Mouse (Mus musculus): Measurements from ENCODE around the gene Ltb. TPM values are rescaled to one million over a fixed set of nuclear protein-coding genes. Genes with fewer than 3 reads are reported as not detected.
A peak's percentile ranks its signal among the peaks of the same experiment; 100 is the strongest.

The Ltb gene
- polyA plus RNA-seq, 1 experiment = 358 TPM

DNA sequence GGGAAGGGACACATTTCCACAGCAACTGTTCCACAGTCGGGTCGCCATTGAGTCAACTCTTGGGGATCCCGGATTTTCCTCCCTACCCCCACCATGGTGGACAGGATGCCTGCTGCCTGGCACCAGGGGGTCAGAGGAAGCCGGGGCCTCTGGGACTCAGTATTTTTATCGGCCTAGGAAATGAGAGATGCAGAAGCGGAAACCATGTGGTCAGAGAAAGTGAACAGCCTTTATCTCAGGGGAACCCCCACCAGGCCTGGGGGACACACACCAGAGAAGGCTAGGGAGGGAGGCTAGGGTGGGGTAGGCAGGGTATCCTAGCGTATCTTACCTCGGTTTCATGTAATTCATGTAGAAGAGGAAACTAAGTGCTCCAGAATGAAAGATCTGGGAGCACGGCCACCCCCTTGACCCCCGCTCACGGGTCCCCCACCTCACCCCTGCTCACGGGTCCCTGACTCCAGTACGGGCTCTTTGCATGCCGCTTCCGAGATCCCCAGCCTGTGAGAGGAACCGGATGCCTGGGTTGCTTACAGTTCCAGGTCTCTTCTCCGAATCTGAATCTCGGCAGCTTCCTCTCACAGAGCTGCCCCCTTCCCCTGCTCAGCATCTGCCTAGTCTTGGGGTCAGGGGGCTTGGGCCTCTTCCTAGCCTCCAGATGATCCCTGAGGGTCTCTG, 24.4 kb downstream of the Ltb start:
- H3K4me3 ChIP-seq (ENCODE audit: control insufficient read depth, insufficient read depth, low read length) = no peak overlapping the region
- H3K27ac ChIP-seq (ENCODE audit: control insufficient read depth, insufficient read depth, low read length) = no peak overlapping the region
- DNase-seq = no peak
- H3K27me3 ChIP-seq (ENCODE audit: control insufficient read depth, insufficient read depth, low read length) = no peaks in the 10 kb centered on the region
- TF ChIP-seq CTCF (IDR thresholded peaks at IDR 0.05; ENCODE audit: borderline replicate concordance, control insufficient read depth, extremely low read depth, insufficient read depth, low read length, poor library complexity) (no peak), POLR2A (IDR thresholded peaks at IDR 0.05; ENCODE audit: control insufficient read depth, extremely low read depth, insufficient read depth, low read length, poor library complexity) (no peak)
- 14% methylated on average over 18 of the region's 18 CpGs for WGBS
- H3K36me3 ChIP-seq (ENCODE audit: control insufficient read depth, insufficient read depth, low read length) = no peaks in the 10 kb centered on the region
- peaks cover 57% of the 10 kb centered on the region for H3K4me1 ChIP-seq (replicated peaks; ENCODE audit: control insufficient read depth, insufficient read depth, low read length)

DNA sequence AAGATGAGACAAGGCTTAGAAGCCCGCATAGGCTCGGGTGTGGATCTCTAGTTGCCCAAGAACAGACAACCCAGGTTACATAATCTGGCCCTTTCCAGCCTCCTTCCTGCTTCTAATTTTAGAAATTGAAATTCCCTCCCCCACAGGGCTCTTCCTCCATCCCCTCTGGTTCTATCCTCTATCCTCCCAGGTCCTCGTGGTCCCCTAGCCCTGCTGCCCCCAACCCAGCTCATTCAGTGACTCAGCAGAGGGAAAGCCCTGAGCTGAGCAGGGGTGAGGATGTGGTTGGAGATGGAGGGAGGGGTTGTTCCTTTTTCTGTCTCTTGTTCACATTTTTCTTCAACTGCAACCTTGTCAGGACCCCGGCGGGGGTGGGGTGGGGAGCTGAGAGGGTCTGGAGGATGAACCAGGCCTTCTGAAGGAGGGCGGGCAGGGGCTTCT, 25.4 kb downstream of the Ltb start:
- H3K36me3 ChIP-seq (ENCODE audit: control insufficient read depth, insufficient read depth, low read length) = no peaks in the 10 kb centered on the region
- H3K4me3 ChIP-seq (ENCODE audit: control insufficient read depth, insufficient read depth, low read length) = no peak overlapping the region
- H3K27me3 ChIP-seq (ENCODE audit: control insufficient read depth, insufficient read depth, low read length) = no peaks in the 10 kb centered on the region
- peak; percentile 72 for DNase-seq
- 8% methylated on average over 6 of the region's 6 CpGs for WGBS
- no peak for TF ChIP-seq POLR2A (IDR thresholded peaks at IDR 0.05; ENCODE audit: control insufficient read depth, extremely low read depth, insufficient read depth, low read length, poor library complexity)
- no peak for TF ChIP-seq CTCF (IDR thresholded peaks at IDR 0.05; ENCODE audit: borderline replicate concordance, control insufficient read depth, extremely low read depth, insufficient read depth, low read length, poor library complexity)
- H3K27ac ChIP-seq (ENCODE audit: control insufficient read depth, insufficient read depth, low read length) = peak overlapping the region; percentile 15; the same call in 1 of the 2 replicates
- H3K4me1 ChIP-seq (replicated peaks; ENCODE audit: control insufficient read depth, insufficient read depth, low read length) = peaks cover 55% of the 10 kb centered on the region

DNA sequence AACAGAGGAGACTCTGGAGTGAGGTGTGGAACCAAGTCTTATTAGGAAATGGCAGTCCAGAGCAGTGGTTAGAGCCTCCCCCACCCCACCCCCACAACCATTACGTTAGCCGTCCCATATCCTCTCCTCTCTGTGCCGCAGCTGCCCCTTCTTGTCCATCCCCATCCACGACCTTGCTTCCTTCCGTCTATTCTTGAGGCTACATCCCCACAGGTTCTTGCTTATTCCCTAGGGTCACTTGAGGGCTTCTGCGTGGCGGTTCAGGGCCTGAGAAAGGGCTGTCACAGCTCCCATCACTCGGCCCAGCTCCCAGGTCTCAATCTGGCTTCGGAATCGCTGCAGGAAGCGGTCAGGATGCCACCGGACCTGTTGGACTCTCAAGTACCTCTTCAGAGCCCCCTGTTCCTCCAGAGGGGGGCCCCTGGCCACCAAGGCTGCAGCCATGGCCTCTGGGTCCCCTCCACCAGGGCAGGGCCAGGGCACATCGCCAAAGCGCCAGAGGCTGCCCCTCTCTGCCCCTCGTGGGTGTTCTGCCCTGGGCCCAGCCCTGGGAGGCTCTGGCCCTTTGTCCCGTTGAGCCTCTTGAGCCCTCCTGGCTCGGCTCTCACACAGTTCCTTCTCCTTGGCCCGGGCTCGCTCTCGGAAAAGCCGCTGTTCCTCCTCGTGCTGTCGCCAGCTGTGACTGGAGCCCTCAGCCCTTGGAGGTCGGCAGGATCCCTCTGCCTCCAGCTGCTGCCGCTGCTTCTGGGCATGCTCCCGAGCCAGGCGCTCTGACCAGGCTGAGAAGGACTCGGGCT, 26.1 kb downstream of the Ltb start, which contains the start of gene Gm16181:
Gm16181 (plus strand) TSS at position 679 of the 797 bp plus-strand sequence.
- no peaks in the 10 kb centered on the region for H3K36me3 ChIP-seq (ENCODE audit: control insufficient read depth, insufficient read depth, low read length)
- no peak for DNase-seq
- 69% methylated on average over 28 of the region's 28 CpGs for WGBS
- no peaks in the 10 kb centered on the region for H3K27me3 ChIP-seq (ENCODE audit: control insufficient read depth, insufficient read depth, low read length)
- peaks cover 50% of the 10 kb centered on the region for H3K4me1 ChIP-seq (replicated peaks; ENCODE audit: control insufficient read depth, insufficient read depth, low read length)
- TF ChIP-seq POLR2A (IDR thresholded peaks at IDR 0.05; ENCODE audit: control insufficient read depth, extremely low read depth, insufficient read depth, low read length, poor library complexity) (no peak), CTCF (IDR thresholded peaks at IDR 0.05; ENCODE audit: borderline replicate concordance, control insufficient read depth, extremely low read depth, insufficient read depth, low read length, poor library complexity) (no peak)
- H3K27ac ChIP-seq (ENCODE audit: control insufficient read depth, insufficient read depth, low read length) = peak within 1 kb of the TSS; percentile 15; the same call in 1 of the 2 replicates
- no peak within 1 kb of the TSS for H3K4me3 ChIP-seq (ENCODE audit: control insufficient read depth, insufficient read depth, low read length)

DNA sequence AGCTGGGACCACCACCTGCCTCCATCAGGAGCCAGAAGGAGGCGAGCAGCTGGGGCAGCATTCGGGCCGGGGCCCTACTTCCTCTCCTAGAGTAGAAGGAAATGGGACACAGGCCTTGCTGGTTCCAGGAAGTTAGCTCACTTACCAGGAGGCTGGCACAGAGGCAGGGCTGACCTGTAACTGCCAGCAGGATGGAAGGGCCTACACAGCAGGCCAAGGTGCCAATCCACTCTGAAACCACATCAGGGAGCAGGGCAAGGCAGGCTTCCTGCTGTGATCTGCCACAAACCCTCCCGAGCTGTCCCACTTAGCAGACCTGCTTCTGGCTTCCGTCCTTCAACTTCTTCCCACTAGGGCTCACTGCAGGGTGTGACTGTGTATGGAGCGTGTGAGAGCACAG, 28.1 kb downstream of the Ltb start:
- 9% methylated on average over 6 of the region's 6 CpGs for WGBS
- peak; percentile 63 for DNase-seq
- no peaks in the 10 kb centered on the region for H3K27me3 ChIP-seq (ENCODE audit: control insufficient read depth, insufficient read depth, low read length)
- peak overlapping the region; percentile 85 for H3K27ac ChIP-seq (ENCODE audit: control insufficient read depth, insufficient read depth, low read length)
- no peak overlapping the region for H3K4me3 ChIP-seq (ENCODE audit: control insufficient read depth, insufficient read depth, low read length)
- peak; percentile 31; the same call in 1 of the 2 replicates for TF ChIP-seq POLR2A (IDR thresholded peaks at IDR 0.05; ENCODE audit: control insufficient read depth, extremely low read depth, insufficient read depth, low read length, poor library complexity)
- TF ChIP-seq CTCF (IDR thresholded peaks at IDR 0.05; ENCODE audit: borderline replicate concordance, control insufficient read depth, extremely low read depth, insufficient read depth, low read length, poor library complexity) = peak; percentile 59; the same call in 1 of the 2 replicates
- H3K4me1 ChIP-seq (replicated peaks; ENCODE audit: control insufficient read depth, insufficient read depth, low read length) = peaks cover 58% of the 10 kb centered on the region
- no peaks in the 10 kb centered on the region for H3K36me3 ChIP-seq (ENCODE audit: control insufficient read depth, insufficient read depth, low read length)

DNA sequence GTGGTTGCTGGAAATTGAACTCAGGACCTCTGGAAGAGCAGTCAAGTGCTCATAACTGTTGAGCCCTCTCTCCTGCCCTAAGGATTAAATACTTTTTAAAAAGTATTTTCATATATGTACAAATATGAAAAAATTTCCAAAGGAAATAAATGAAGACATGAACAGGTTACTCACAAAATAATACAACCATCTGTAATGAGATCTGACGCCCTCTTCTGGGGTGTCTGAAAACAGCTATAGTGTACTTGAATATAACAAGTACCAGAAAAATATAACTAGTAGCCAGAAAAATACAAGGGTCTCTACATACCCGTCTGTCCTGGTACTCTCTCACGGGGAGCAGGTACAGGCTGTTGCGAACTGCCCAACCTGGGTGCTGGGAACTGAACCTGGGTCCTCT, 30.4 kb downstream of the Ltb start:
- peaks cover 49% of the 10 kb centered on the region for H3K4me1 ChIP-seq (replicated peaks; ENCODE audit: control insufficient read depth, insufficient read depth, low read length)
- H3K27ac ChIP-seq (ENCODE audit: control insufficient read depth, insufficient read depth, low read length) = no peak overlapping the region
- no peaks in the 10 kb centered on the region for H3K27me3 ChIP-seq (ENCODE audit: control insufficient read depth, insufficient read depth, low read length)
- H3K4me3 ChIP-seq (ENCODE audit: control insufficient read depth, insufficient read depth, low read length) = no peak overlapping the region
- H3K36me3 ChIP-seq (ENCODE audit: control insufficient read depth, insufficient read depth, low read length) = peaks cover 3% of the 10 kb centered on the region; the same call in 1 of the 2 replicates
- DNase-seq = no peak
- 97% methylated on average over 4 of the region's 4 CpGs for WGBS
- TF ChIP-seq CTCF (IDR thresholded peaks at IDR 0.05; ENCODE audit: borderline replicate concordance, control insufficient read depth, extremely low read depth, insufficient read depth, low read length, poor library complexity) (no peak), POLR2A (IDR thresholded peaks at IDR 0.05; ENCODE audit: control insufficient read depth, extremely low read depth, insufficient read depth, low read length, poor library complexity) (no peak)

DNA sequence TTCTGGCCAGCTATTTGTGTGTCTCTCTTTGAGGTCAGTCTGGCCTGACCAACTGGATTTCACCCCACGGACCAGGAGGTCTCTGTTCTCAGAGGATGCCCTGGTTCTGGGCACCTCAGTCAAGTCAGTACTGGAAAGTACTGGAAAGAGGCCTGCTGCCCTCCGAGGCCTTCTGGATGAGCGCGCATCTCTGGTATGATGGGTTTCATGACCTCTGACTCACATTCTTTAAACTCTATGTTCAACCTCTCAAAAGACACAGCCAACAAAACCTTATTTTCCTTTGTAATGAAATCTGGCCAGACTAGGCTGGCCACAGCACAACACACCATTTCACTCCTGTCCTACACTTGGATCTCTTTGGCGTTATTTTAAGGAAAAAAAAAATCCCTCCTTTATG, 31.2 kb downstream of the Ltb start:
- Histone ChIP-seq H3K27ac (ENCODE audit: control insufficient read depth, insufficient read depth, low read length) (no peak overlapping the region), H3K36me3 (ENCODE audit: control insufficient read depth, insufficient read depth, low read length) (peaks cover 4% of the 10 kb centered on the region; the same call in 1 of the 2 replicates), H3K4me3 (ENCODE audit: control insufficient read depth, insufficient read depth, low read length) (no peak overlapping the region), H3K4me1 (replicated peaks; ENCODE audit: control insufficient read depth, insufficient read depth, low read length) (peaks cover 41% of the 10 kb centered on the region), H3K27me3 (ENCODE audit: control insufficient read depth, insufficient read depth, low read length) (no peaks in the 10 kb centered on the region)
- DNase-seq = no peak
- TF ChIP-seq CTCF (IDR thresholded peaks at IDR 0.05; ENCODE audit: borderline replicate concordance, control insufficient read depth, extremely low read depth, insufficient read depth, low read length, poor library complexity) (no peak), POLR2A (IDR thresholded peaks at IDR 0.05; ENCODE audit: control insufficient read depth, extremely low read depth, insufficient read depth, low read length, poor library complexity) (no peak)
- WGBS = 98% methylated on average over 5 of the region's 5 CpGs
